Mouse (Mus musculus) kidney, adult 2 months (tissue): Measurements from ENCODE around the gene Morn5.

ENCODE experiments used
- CTCF ChIP-seq: fragments of 200-500 bp; conservative IDR thresholded peaks from 2 replicates; pipeline ENCODE4 v1.5.1; 2011; ENCODE audit warnings: low read depth, mild to moderate bottlenecking, control low read depth, low read length, moderate library complexity, mixed read lengths; ENCODE audit not compliant: insufficient read depth, insufficient read length
- POLR2A ChIP-seq: fragments of 200-500 bp; IDR thresholded peaks from one replicate; pipeline ENCODE4 v1.6.1; 2011; ENCODE audit warnings: low read depth, low read length, control low read depth

DNA sequence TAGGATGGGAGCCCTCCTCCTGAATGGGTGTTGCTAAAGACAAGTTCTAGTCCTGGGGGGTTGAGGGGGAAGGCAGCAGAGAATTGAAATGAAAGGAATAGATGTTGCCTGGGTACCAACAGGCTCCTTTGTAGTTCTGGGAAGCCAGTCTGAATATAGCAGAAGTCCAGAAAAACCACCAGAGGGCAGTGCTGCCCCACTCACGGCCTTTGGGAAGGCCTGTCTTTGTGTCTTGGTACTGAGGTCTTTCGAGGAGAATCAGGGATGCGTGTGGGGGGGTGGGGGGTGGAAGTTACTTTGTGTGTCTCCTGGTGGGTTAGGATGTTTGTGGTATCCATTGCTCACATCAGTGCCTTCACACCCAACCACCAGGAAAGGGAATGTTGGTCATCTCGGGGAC lies 39.9 kb upstream of the Morn5 start:
- TF ChIP-seq CTCF (peak; percentile 85), POLR2A (no peak)
